Mouse (Mus musculus) lung, embryonic 15.5 days (tissue): Measurements from ENCODE around the gene Add2. TPM values are rescaled to one million over a fixed set of nuclear protein-coding genes. Genes with fewer than 3 reads are reported as not detected.

Experiments used
- polyA plus RNA-seq: library from polyadenylated mRNA; unstranded; fragments of >200 nt; fragmentation: Nextera tagmentation; extraction: Ambion mirVana; gene quantifications from 2 replicates; pipeline ENCODE4 v1.2.1, GENCODE M21; 2015

Gene Add2
- polyA plus RNA-seq, 1 experiment from 2014 or later = 3.5 TPM

Other genes starting within 250 kb of the Add2 start
- not detected in 2 replicates for gene Nat8f6, start 207.7 kb upstream of the Add2 start, polyA plus RNA-seq
- not detected in 2 replicates for gene Nat8f5, start 207.7 kb upstream of the Add2 start, polyA plus RNA-seq
- not detected in 2 replicates for gene Nat8, start 196.6 kb upstream of the Add2 start, polyA plus RNA-seq
- gene Nat8f2, start 159.5 kb upstream of the Add2 start, polyA plus RNA-seq = 0.07 TPM in 1 of 2 replicates, not detected in the other
- 4.9 and 5.1 TPM in 2 replicates for gene Nat8f4, start 123.8 kb upstream of the Add2 start, polyA plus RNA-seq
- gene Tprkb, start 116.8 kb upstream of the Add2 start, polyA plus RNA-seq = 26.5 and 29.9 TPM in 2 replicates
- gene Nat8f1, start 113.0 kb upstream of the Add2 start, polyA plus RNA-seq = 4.6 and 6.0 TPM in 2 replicates
- 38.4 and 41.3 TPM in 2 replicates for gene Dusp11, start 67.0 kb upstream of the Add2 start, polyA plus RNA-seq
- gene Figla, start 12.5 kb upstream of the Add2 start, polyA plus RNA-seq = not detected in 2 replicates
- 4.1 and 4.2 TPM in 2 replicates for gene Tgfa, start 166.5 kb downstream of the Add2 start, polyA plus RNA-seq